Mouse (Mus musculus): ENCODE data around the gene Dusp15. TPM values are rescaled to one million over a fixed set of nuclear protein-coding genes. Genes with fewer than 3 reads are reported as not detected.

Dusp15 gene
- total RNA-seq, 2 experiments from 2014 or later, result 0.62 to 3.3 TPM

DNA sequence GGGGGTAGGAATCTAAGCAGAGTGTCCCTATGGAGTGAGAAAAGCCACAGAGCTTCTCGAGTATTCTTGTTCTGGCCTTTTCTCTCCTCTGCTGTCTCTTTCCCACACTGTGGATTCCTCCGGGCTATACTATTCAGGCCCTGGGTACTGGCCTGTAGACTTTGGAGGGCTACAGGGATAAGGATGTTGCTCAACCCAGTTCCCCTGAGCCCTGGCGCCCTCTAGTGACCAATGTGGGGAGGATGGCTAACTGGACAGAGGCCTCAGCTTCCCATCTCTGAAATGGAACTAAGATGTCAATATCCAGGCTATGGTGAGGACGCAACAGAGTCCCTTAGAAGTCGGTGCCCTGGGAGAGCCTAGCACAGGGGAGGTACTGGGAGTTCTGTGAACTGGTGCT lies 17.9 kb downstream of the Dusp15 start:
- DNase-seq, result peak; percentile 75
- intact Hi-C loops (cut with DNase I; ENCODE audit: low total_unique reads), result no loop called here

DNA sequence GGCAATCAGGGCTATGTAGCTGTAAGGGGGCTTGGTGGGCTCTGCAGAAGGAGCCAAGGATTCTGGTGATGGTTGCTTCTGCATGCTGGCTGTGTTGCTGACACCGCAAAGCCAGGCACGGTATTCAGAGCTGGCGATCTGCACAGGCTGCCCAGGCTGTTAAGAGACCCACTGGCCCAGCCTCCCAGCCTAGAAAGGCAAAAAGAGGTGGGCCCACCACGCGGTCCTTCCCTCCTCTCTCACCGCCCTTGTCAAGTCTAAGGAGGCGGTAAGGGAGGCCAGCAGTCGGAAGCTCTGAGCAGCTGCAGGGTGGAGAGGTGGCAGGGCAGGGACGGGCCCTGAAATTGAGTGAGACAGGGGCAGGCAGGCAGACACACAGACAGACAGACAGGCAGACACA lies 18.4 kb downstream of the Dusp15 start, which contains the start of gene Foxs1:
Gene Foxs1 (minus strand): TSS at position 161 of the 400 bp plus-strand sequence.
- DNase-seq, result peak; percentile 64
- intact Hi-C loops (cut with DNase I; ENCODE audit: low total_unique reads), result no loop called here

DNA sequence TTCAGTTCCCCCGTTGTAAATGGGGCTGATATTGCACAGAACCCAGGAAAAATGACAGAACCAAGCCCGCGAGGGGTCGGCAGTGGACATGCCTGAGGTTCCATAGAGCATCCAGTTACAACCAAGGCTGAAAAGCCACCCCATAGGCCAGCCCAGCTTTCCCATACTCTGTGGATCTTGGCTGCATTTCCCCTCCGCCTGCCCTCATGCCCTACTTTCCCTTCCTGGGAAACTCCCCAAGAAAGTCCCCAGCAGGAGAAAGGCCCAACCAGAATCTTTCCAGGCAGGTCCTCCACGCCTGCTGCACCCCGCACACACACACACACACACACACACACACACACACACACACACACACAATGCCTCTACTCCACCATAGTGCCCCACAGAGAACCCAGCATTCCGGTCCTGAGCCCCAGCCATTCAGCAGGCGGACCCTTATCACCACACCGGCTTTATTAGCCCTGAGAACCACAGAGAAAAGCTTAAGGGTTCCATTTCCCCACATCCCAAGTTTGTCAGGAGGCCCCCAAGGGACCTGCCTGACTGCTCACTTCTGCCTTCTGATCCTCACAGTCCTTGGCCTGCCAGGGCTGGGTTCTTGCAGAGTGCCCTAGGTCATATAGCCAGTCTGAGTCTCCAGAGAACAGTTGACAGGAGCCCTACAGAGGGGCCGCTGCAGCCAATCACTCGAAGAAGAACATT lies 19.9 kb downstream of the Dusp15 start:
- peak; percentile 23 for DNase-seq
- intact Hi-C loops (cut with DNase I; ENCODE audit: low total_unique reads), result no loop called here

DNA sequence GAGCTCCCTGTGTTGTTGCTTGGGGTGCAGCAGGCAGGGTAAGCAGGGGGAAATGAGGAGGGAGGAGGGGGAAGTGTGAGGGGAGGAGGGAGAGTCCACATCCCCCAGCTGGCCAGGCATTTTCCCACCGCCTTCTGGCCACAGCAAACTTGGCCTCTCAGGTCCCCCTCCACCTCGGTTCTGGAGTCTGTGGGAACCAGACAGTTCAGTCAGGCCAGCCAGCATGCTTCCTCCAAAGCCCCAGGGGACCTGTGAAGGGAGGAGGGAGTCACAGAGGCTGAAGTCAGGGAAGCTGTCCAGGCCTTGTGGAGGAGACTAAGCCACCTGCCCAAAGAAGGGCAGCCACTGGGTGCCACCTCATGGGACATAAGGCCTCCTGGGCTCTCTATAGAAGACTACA lies 21.2 kb downstream of the Dusp15 start:
- intact Hi-C loops (cut with DNase I; ENCODE audit: low total_unique reads), result no loop called here
- DNase-seq, result peak; percentile 71

DNA sequence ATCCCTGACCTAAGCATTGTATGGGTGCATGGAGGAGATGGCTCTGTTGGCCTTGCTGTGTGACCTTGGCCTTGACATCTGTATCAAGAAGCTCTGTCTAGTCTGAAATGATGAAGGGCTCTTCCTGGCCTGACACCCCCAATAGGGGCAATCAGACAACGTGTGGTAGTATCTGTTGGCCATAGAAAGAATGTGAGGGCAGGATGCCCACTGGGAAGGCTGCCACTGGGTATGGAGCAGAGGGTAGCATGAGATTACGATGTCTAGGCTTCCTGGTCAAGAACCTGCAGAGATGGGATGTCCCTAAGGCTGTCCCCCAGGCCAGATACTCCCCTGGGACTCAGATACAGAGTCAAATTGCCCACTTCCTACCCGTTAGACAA lies 22.5 kb downstream of the Dusp15 start:
- DNase-seq, result no peak
- intact Hi-C loops (cut with DNase I; ENCODE audit: low total_unique reads), result no loop called here

DNA sequence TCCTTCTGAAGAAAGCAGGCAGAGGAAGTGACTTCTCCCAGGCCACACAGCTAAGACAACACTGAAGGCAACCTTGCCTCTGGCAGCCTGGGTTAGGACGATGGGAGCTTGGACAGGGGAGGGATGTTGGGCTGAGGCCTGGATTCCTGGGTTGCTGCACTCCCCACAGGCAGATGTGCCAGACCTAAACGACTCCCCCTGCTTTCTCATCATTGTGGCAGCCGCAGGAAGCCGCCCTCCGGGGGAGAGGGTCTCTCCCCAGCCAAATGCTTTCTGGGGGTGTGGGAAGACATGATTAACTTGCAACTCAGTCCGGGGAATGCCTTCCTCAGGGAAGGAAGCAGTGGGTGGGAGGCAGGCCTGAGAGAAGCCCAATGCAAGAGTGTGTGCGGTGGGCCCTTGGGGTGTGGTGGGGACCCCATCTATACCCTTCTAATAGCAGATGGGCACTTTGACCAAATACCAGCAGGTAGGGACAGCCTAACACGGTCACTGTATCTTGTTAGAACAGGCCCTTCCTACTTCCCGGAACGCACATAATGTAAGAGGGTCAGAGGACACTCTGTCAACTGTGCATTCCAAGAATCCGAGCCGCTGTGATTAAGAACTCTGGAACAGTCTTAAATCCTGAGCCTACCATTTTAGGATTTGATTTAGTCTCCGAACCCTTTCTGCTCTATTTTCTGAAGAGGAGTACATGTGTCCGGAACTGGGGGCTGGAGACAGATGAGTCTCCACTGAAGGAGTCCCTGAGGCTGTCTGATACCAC lies 23.1 kb downstream of the Dusp15 start:
- DNase-seq, result no peak
- intact Hi-C loops (cut with DNase I; ENCODE audit: low total_unique reads), result no loop called here

DNA sequence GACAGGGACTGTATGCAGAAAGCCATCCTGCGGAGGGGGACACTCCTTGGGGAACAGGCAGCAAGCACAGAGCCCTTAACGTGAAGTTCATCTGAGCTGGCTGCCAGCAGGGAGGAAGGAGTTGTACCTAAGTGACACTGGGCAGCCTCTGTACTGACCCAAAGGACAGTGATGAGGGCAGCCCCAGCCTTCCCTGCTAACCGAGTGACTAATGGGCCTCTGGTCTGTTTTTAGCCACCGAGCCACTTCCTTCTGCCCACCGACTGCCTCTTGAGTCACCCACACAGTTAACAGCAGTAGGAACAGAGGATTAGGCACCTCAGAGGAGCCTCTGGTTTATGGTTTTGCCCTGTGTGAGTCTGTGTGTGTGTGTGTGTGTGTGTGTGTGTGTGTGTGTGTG lies 24.1 kb downstream of the Dusp15 start:
- intact Hi-C loops (cut with DNase I; ENCODE audit: low total_unique reads), result no loop called here
- DNase-seq, result no peak

DNA sequence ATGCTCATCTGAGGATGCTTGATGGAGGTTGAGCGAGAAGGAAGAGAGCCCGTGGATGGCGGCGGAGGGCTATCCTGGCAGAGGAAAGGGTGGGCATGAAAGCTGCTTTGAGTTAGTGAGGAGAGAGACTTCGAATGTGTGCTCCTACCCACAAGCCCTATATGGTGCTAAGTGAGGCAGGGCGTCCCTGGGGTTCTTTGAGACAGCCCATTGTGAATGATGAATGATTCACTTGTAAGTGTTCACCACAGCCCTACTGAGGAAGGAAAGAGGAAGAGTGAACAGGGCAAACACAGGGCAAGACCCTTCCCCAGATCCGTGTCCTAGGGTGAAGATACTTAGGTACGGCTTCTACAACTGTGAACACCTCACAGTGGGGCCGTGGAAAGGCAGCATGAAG lies 24.6 kb downstream of the Dusp15 start:
- no peak for DNase-seq
- intact Hi-C loops (cut with DNase I; ENCODE audit: low total_unique reads), result no loop called here

DNA sequence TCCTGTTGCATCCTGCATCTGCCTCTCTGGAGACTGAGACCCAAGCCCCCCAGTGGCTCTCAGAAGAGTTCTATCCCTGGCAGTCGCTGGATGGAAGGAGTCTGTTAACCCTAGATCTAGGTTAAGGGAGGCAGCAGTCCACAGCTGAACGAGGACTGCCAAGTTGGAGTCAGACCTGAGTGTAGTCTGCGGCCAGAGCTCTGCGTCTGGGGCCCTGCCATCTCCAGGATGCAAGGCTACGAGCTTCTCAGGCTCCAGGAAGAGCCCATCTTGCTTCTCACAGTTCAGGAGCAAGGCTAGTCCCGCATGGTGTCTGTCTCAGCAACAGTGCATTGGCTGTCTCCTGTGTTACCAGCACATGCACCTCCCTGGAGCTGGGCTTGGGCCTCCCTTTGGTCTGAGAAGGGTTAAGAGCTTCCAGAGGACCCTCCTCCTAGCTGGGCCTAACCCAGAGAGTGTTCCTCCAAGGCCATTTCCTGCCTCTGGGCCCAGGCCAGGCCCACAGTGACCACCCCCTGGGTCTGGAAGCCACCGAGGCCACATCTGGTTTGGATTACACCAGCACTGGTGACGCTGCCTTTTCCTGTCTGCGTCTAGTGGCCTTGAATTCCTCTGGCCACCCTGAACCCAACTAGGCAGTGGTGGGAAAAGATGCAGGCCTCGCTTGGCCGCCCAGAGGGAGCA lies 26.2 kb downstream of the Dusp15 start:
- DNase-seq, result peak; percentile 86
- intact Hi-C loops (cut with DNase I; ENCODE audit: low total_unique reads), result no loop called here

DNA sequence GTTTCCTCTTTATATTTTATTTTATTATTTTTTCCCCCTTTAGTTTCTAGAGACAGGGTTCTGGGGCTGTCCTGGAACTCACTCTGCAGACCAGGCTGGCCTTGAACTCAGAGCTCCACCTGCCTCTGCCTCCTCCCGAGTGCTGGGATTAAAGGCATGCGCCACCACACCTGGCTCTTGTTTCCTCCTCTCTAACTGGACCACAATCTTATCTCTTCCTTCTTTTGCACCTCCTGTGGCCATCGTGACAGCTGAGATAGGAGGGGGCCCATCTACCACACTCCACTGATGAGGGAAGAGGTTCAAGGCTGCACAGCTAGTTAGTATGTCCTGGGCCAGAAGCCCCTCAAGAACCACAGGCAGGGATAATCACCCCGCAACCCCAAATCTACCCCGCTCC lies 27.0 kb downstream of the Dusp15 start:
- no peak for DNase-seq

DNA sequence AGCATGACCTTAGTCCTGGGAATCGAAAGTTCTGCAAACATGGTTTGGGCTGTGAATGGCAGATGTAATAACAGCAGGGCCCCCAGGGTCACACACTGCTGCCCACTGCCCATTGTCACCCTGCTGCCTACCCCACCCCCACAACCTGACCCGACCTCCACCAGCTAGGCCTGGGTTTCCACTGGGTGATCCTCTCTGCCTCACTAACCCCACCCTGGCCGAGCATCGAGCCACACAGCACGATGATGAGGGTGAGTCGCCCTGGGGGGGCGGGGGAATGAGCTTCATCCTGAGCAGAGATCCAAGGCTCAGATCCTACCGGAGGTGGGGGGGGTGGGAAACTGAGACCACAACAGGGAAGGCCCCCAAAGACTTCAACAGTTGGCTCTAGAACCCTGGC lies 27.4 kb downstream of the Dusp15 start:
- DNase-seq, result no peak
- intact Hi-C loops (cut with DNase I; ENCODE audit: low total_unique reads), result no loop called here

More for the DNA sequence above, 27.0 kb downstream of the Dusp15 start:
- intact Hi-C loops (cut with DNase I; ENCODE audit: low total_unique reads), result no loop called here

DNA sequence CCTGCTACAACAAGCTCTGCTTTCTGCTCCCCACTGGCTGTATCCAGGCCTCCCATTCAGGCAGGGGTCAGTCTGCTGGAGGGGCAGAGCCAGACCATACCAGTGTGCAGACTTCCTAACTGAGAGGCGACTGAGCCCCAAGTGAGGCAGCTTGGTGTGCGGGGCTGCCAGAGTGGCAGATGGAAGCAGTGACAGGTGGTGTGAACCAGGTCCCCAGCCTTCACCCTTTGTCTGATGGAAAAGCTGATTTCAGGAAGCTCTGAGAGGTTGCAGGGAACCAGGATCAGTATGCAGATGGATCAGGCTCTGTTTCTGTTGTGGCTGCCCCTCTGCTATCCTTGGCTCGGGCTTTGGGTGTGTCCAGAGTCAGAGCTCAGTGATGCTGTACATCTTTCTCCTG lies 27.9 kb downstream of the Dusp15 start:
- intact Hi-C loops (cut with DNase I; ENCODE audit: low total_unique reads), result no loop called here
- no peak for DNase-seq

DNA sequence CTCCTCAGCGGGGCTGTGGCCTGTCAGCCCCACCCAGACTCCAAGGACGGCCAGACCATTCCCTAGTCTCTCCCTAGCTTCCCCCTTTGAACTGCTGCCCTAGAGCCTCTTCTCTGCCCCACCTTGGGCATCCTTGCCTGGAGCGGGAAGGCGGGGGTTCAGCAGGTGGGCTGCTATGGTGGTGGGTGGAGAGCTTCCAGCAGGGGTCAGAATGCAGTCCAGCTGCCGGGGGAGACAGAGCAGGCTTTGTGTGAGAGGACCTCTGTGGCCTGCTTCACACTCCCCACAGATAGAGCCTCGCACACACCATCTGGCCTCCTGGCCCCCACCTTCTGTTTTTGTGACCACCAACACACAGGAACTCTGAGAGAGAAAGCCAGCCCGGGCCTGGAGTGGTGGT lies 29.1 kb downstream of the Dusp15 start:
- DNase-seq, result no peak
- intact Hi-C loops (cut with DNase I; ENCODE audit: low total_unique reads), result no loop called here

DNA sequence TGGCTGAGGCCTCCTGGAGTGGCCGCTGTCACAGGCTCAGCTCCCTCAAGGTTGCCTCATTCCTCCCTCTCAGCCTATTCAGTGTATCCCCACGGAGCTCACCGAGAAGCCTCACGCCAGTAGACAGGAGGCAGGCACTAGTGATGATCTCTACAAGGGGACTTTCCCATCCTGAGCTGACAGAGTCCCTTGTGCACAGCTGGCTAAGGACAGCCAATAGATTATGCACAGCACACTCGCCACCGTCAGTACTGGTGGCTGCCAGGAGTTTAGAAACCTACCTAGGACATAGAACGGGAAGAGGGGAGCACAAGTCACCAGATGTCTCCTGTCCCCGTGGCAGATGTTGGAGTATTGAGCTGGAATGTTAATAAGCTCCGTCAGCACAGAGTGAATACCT lies 33.8 kb downstream of the Dusp15 start:
- DNase-seq, result no peak
- intact Hi-C loops (cut with DNase I; ENCODE audit: low total_unique reads), result no loop called here

DNA sequence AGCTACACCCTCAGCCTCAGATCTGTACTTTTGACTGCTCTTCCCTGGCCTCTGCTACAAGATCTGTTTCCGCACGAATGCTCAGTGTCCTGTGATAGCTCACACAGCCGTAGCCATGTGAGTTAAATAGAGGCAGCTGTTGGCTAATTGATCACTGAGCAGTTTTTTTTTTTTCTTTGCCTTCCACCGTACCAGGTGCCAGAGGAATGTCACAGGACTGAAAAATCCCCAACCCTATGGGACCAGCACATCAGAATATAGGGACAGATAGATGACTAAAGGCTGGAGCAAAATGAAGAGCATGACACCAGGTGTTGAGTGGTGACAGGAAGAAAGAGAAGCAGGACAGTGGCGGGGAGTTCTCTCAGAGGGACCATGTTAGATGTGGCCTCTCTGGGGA lies 35.4 kb downstream of the Dusp15 start:
- DNase-seq, result no peak
- intact Hi-C loops (cut with DNase I; ENCODE audit: low total_unique reads), result no loop called here

DNA sequence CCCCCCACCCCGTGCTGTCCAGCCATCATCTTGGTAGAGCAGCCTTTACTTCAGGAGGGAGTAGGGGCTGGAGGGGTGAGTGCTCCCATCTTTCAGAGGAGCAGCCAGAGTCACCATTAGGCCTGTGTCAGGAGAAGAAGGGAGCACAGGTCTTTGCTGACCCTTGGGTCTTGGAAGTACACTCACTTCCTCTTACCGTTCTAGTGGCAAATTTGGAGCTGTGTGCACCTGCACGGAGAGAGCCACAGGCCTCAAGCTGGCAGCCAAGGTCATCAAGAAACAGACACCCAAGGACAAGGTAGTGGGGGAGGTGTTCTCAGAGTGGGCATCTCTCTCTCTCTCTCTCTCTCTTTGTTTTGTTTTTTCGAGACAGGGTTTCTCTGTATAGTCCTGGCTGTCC lies 36.0 kb downstream of the Dusp15 start:
- intact Hi-C loops (cut with DNase I; ENCODE audit: low total_unique reads), result no loop called here
- no peak for DNase-seq

DNA sequence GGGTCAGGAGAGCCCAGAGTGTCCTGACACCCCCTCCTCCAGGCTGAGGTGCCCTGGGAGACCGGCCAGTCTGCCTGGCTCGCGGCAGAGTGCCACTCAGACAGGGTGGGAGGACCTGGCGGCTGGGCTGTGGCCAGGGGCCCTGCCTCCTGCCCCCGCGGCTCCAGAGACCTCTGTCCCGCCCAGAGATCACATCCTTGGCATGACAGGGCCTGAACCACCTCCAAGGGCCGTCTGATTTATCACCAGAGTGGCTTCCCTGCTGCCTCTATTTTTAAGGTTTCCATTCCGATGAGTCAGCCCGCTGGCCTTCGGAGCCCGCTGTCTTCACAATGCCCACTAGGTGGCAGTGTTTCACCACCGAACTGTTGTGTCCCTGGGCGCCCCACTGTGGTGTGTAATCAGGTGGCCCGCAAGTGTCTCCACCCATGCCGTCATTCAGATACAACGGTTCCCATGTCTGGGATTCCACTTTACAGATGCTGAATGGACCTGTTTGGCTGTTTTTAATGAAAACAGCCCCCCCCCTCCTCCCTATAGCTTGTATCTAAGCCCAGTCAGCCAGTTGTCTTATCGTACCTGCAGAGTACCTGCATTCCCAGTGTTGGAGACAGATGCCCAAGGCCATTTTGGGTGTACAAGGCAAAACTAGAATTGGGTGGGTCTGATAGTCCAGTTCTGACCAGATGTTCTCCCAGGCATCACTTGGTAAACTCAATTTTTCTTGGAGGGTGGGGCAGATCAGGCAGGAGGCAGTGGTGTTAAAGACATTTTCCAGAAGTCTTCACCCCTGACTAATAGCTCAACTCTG lies 37.0 kb downstream of the Dusp15 start:
- intact Hi-C loops (cut with DNase I; ENCODE audit: low total_unique reads), result no loop called here
- DNase-seq, result peak; percentile 90

DNA sequence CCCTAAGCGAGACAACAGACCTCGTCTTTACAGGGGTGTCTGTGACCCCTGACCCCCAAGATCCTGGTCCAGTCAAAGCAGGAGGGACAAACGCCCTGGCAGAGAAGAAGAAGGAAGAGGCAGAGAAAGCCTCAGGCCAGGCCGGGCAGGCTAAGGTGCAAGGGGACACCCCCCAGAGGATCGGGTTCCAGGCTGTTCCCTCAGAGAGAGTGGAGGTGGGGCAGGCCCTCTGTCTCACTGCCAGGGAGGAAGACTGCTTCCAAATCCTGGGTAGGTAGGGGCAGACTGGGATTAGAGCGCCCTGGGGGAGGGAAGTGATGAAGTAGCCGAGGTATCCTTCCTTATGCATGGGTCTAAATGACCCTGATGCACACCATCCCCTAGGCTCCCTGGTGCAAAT lies 38.0 kb downstream of the Dusp15 start:
- intact Hi-C loops (cut with DNase I; ENCODE audit: low total_unique reads), result no loop called here
- DNase-seq, result peak; percentile 73

DNA sequence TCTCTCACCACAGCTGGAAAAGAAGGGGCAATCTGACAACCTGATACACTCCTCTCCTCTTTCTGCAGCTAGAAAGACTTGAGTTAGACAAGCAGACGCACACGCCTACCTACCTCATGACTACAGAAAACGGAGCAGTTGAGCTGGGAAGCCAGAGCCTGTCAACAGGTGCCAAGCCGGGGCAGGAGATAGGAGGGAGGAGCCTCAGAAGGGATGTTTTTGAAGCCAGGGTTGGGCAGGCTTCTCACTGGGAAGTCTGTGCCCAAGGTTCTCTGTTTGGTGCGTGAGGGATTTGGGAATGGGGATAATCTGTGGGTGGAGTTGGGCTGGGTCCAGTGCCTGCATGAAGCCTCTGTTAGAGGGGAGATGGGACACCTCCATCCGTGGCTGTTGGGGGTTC lies 40.1 kb downstream of the Dusp15 start:
- intact Hi-C loops (cut with DNase I; ENCODE audit: low total_unique reads), result no loop called here

DNA sequence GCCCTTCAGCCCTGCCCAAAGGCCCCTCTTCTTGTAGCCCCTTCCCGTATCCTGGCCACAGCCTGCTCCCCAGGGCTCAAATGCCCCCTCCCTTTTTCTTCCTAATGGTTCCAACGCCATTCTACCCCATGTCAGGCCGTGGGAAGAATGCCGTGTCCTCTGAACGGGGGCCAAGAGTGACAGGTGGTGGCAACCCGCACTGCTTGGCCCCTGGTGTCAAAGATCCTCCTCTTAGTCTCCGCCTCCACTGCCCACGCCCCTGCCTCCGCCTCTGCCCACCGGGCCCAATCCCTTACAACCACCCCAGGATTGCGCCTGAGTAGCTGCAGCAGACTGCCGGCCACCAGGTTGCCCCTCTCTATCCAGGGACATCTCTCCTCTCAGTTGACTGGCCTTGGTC lies 40.5 kb downstream of the Dusp15 start, which contains the start of gene Mylk2:
Gene Mylk2 (plus strand): TSS at position 322 of the 400 bp plus-strand sequence.
- peak; percentile 84 for DNase-seq
- intact Hi-C loops (cut with DNase I; ENCODE audit: low total_unique reads), result no loop called here

More for the DNA sequence above, 40.1 kb downstream of the Dusp15 start:
- peak; percentile 53 for DNase-seq

All from gastrocnemius, postnatal 14 days (tissue).